ENCODE assay signal across 28 mouse cellular contexts in the genomic region with DNA sequence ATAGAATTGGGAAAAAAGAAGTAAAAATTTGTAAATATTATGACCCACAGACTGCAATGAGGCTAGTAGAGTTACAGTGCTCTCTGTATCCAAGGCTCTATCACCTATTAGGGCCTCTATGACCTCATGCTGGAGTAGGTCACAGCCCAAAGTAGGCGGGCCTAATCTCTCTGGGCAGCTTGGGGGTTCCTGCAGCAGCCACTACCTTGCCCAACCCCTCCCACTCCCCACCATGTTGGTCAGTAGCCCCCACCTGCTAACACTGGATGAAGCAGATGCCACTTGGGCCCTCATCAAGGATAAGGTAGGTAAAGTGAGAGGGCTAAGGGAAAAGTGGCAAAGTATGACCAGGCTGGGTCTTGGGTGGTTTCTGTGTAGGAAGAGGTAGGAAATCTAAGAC. TPM values are rescaled to one million over a fixed set of nuclear protein-coding genes. Genes with fewer than 3 reads are reported as not detected.
"Had no signal": no experiment of that assay in that cellular context is flagged by ENCODE, and none has a peak within 500 bp of the region (broad histone marks: within the 10 kb centered on the region; RNA-seq: fewer than 3 reads in every experiment).

Gm5901 (plus strand) TSS at position 173 of the 400 bp plus-strand sequence.

- ATAC-seq: liver, postnatal 0 days; lung, postnatal 0 days; midbrain, embryonic 15.5 days had no signal

- H3K4me1 ChIP-seq: limb, embryonic 12.5 days; limb, embryonic 15.5 days; midbrain, embryonic 12.5 days; midbrain, embryonic 15.5 days; neural tube, embryonic 12.5 days; neural tube, embryonic 15.5 days had no signal

- DNase-seq: left cerebral cortex, postnatal 4 days; liver, postnatal 0 days; lung, embryonic 14.5 days; right cerebral cortex, adult 18-20 months; right cerebral cortex, postnatal 14 days; right cerebral cortex, postnatal 4 days; thymus, adult 18-20 months; thymus, postnatal 36 days had no signal

- H3K4me3 ChIP-seq: limb, embryonic 12.5 days; limb, embryonic 15.5 days; midbrain, embryonic 12.5 days; midbrain, embryonic 15.5 days; neural tube, embryonic 12.5 days; neural tube, embryonic 15.5 days had no signal

- H3K9ac ChIP-seq: limb, embryonic 12.5 days; limb, embryonic 15.5 days; liver, embryonic 14.5 days; liver, postnatal 0 days; lung, embryonic 14.5 days; midbrain, embryonic 12.5 days; midbrain, embryonic 15.5 days; neural tube, embryonic 12.5 days; neural tube, embryonic 15.5 days had no signal

- H3K27me3 ChIP-seq: limb, embryonic 12.5 days; limb, embryonic 15.5 days; midbrain, embryonic 12.5 days; midbrain, embryonic 15.5 days; neural tube, embryonic 12.5 days; neural tube, embryonic 15.5 days had no signal

- H3K9me3 ChIP-seq: limb, embryonic 12.5 days; limb, embryonic 15.5 days; midbrain, embryonic 12.5 days; midbrain, embryonic 15.5 days; neural tube, embryonic 12.5 days; neural tube, embryonic 15.5 days had no signal

- H3K27ac ChIP-seq: kidney, postnatal 0 days; limb, embryonic 12.5 days; limb, embryonic 15.5 days; liver, embryonic 14.5 days; macrophage; midbrain, embryonic 12.5 days; midbrain, embryonic 15.5 days; neural tube, embryonic 12.5 days; neural tube, embryonic 15.5 days; stomach, postnatal 0 days had no signal

- H3K4me2 ChIP-seq: limb, embryonic 12.5 days; limb, embryonic 15.5 days; liver, embryonic 11.5 days; lung, embryonic 14.5 days; midbrain, embryonic 12.5 days; midbrain, embryonic 15.5 days; neural tube, embryonic 12.5 days; neural tube, embryonic 15.5 days had no signal

RNA-seq across cellular contexts. Expression of gene Gm5901, which starts in this region (rescaled TPM):
- total RNA-seq: layer of hippocampus, adult 8-10 months; layer of hippocampus, postnatal 14 days; left cerebral cortex, adult 8-10 months; left cerebral cortex, postnatal 14 days; left cerebral cortex, postnatal 4 days had no signal
- polyA plus RNA-seq: kidney, embryonic 14.5 days; kidney, postnatal 0 days; large intestine, adult 2 months; limb, embryonic 12.5 days; limb, embryonic 15.5 days; liver, embryonic 11.5 days; liver, embryonic 14.5 days; liver, postnatal 0 days; lung, embryonic 14.5 days; lung, postnatal 0 days; macrophage; midbrain, embryonic 12.5 days; midbrain, embryonic 15.5 days; neural tube, embryonic 12.5 days; neural tube, embryonic 15.5 days; stomach, embryonic 14.5 days; stomach, postnatal 0 days; urinary bladder, adult 2 months had no signal
